ENCODE assay signal across 8 mouse cellular contexts in genomic region chr11:116842531-116843260, GRCm38 (mm10). TPM values are rescaled to one million over a fixed set of nuclear protein-coding genes. Genes with fewer than 3 reads are reported as not detected.
DNase-seq lines count a peak whose midpoint lies in the region; ATAC-seq and TF ChIP-seq lines count a peak whose summit lies in the region.

No protein-coding gene starts in this region.

- dilution Hi-C loops in CH12.LX (cut with MboI; ENCODE audit: extremely low pct_ligation_motif_present, extremely low pct_unique_long_range_greater_than_20kb, low sequenced_read_pairs): no loop called here

- no peak for TF ChIP-seq EP300 in CH12.LX (IDR thresholded peaks at IDR 0.05; ENCODE audit: low read length)

- DNase-seq in CH12.LX (ENCODE audit: extremely low read depth): peak; percentile 64
- DNase-seq in c-Kit-negative CD71-positive TER-119-positive erythroid progenitor cells, embryonic 14.5 days (ENCODE audit: low read depth, low spot score): peak; percentile 53
- peak; percentile 86 for DNase-seq in forebrain, embryonic 11.5 days (ENCODE audit: low spot score)
- DNase-seq in kidney, postnatal 25 days: peak; percentile 60 to 83
- peak; percentile 62 to 66 for DNase-seq in natural killer cell, adult 2 months (ENCODE audit: low spot score in 2 of 2)

- in situ Hi-C loops in CH12.LX (cut with MboI; ENCODE audit: low pct_ligation_motif_present, low pct_unique_long_range_greater_than_20kb, low sequenced_read_pairs): no loop called here

- peak overlapping the region; percentile 89 for H3K27ac ChIP-seq in CH12.LX (ENCODE audit: insufficient read depth, low read depth)
- peak overlapping the region; percentile 96 for H3K27ac ChIP-seq in forebrain, embryonic 11.5 days (ENCODE audit: low read depth, low read length)
- peak overlapping the region; percentile 100 for H3K27ac ChIP-seq in heart, embryonic 16.5 days (ENCODE audit: low read length)
- H3K27ac ChIP-seq in liver, embryonic 15.5 days (replicated peaks): peak overlapping the region; percentile 96
- peak overlapping the region; percentile 99 for H3K27ac ChIP-seq in stomach, embryonic 15.5 days

- no peaks in the 10 kb centered on the region for H3K27me3 ChIP-seq in CH12.LX (replicated peaks)
- no peaks in the 10 kb centered on the region for H3K27me3 ChIP-seq in forebrain, embryonic 11.5 days (ENCODE audit: control insufficient read depth, insufficient read depth, low read length)
- no peaks in the 10 kb centered on the region for H3K27me3 ChIP-seq in heart, embryonic 16.5 days (ENCODE audit: control insufficient read depth, insufficient read depth, low read length)
- H3K27me3 ChIP-seq in liver, embryonic 15.5 days: no peaks in the 10 kb centered on the region
- H3K27me3 ChIP-seq in stomach, embryonic 15.5 days (replicated peaks): no peaks in the 10 kb centered on the region

- no peak for TF ChIP-seq POLR2A in CH12.LX (IDR thresholded peaks at IDR 0.05; ENCODE audit: low read depth, low read length)

- peak overlapping the region; percentile 83 to 98 (median 88) for H3K4me3 ChIP-seq in CH12.LX (replicated peaks in 1 of 3; ENCODE audit: low read depth in 2 of 3, low read length in 2 of 3, poor library complexity in 1 of 3)
- H3K4me3 ChIP-seq in forebrain, embryonic 11.5 days (ENCODE audit: low read depth, low read length): peak overlapping the region; percentile 81
- H3K4me3 ChIP-seq in heart, embryonic 16.5 days (ENCODE audit: low read length): peak overlapping the region; percentile 79
- H3K4me3 ChIP-seq in liver, embryonic 15.5 days (replicated peaks): peak overlapping the region; percentile 79
- H3K4me3 ChIP-seq in stomach, embryonic 15.5 days (replicated peaks): peak overlapping the region; percentile 80

- H3K9me3 ChIP-seq in CH12.LX (replicated peaks; ENCODE audit: low read length): no peaks in the 10 kb centered on the region
- no peaks in the 10 kb centered on the region for H3K9me3 ChIP-seq in forebrain, embryonic 11.5 days (ENCODE audit: control insufficient read depth, low read length)
- no peaks in the 10 kb centered on the region for H3K9me3 ChIP-seq in heart, embryonic 16.5 days (replicated peaks; ENCODE audit: control insufficient read depth, low read length)
- H3K9me3 ChIP-seq in liver, embryonic 15.5 days (replicated peaks): no peaks in the 10 kb centered on the region
- H3K9me3 ChIP-seq in stomach, embryonic 15.5 days: no peaks in the 10 kb centered on the region

- TF ChIP-seq CTCF in CH12.LX (conservative IDR thresholded peaks at IDR 0.05 in 1 of 2, IDR thresholded peaks at IDR 0.05 in 1 of 2; ENCODE audit: low read depth in 2 of 2, low read length in 2 of 2): no peak

- peaks cover 32 to 59% of the 10 kb centered on the region in 2 experiments for H3K36me3 ChIP-seq in CH12.LX (replicated peaks in 1 of 2; ENCODE audit: control insufficient read depth in 1 of 2, insufficient read depth in 1 of 2, low read length in 1 of 2)
- peaks cover 4% of the 10 kb centered on the region for H3K36me3 ChIP-seq in forebrain, embryonic 11.5 days (ENCODE audit: control insufficient read depth, insufficient read depth, low read length)
- peaks cover 34% of the 10 kb centered on the region for H3K36me3 ChIP-seq in heart, embryonic 16.5 days (ENCODE audit: control insufficient read depth, insufficient read depth)
- H3K36me3 ChIP-seq in liver, embryonic 15.5 days (replicated peaks): peaks cover 51% of the 10 kb centered on the region
- peaks cover 33% of the 10 kb centered on the region for H3K36me3 ChIP-seq in stomach, embryonic 15.5 days

- ATAC-seq in forebrain, embryonic 11.5 days (replicated peaks; ENCODE audit: low FRiP score): peak; percentile 66
- ATAC-seq in heart, embryonic 16.5 days (replicated peaks; ENCODE audit: extremely low read depth, insufficient read depth, low FRiP score): peak; percentile 59
- peak; percentile 69 for ATAC-seq in liver, embryonic 15.5 days (ENCODE audit: insufficient read depth)
- ATAC-seq in stomach, embryonic 15.5 days (ENCODE audit: insufficient read depth, low FRiP score, low read depth): peak; percentile 66

- under 1% methylated on average over 71 of the region's 73 CpGs for WGBS in forebrain, embryonic 11.5 days
- under 1% methylated on average over 70 of the region's 73 CpGs for WGBS in heart, embryonic 16.5 days
- under 1% methylated on average over 72 of the region's 73 CpGs for WGBS in liver, embryonic 15.5 days (ENCODE audit: insufficient replicate concordance)
- under 1% methylated on average over 71 of the region's 73 CpGs for WGBS in stomach, embryonic 15.5 days

- H3K4me2 ChIP-seq in CH12.LX (ENCODE audit: insufficient read depth, low read depth, poor library complexity, severe bottlenecking): peak overlapping the region; percentile 92
- H3K4me2 ChIP-seq in forebrain, embryonic 11.5 days (ENCODE audit: low read depth, low read length, severe bottlenecking): peak overlapping the region; percentile 73
- peak overlapping the region; percentile 89 for H3K4me2 ChIP-seq in heart, embryonic 16.5 days (ENCODE audit: low read depth, low read length)
- peak overlapping the region; percentile 93 for H3K4me2 ChIP-seq in liver, embryonic 15.5 days
- peak overlapping the region; percentile 78 for H3K4me2 ChIP-seq in stomach, embryonic 15.5 days

- peaks cover 58% of the 10 kb centered on the region for H3K79me2 ChIP-seq in CH12.LX (replicated peaks; ENCODE audit: control insufficient read depth, extremely low read depth, insufficient read depth, poor library complexity, severe bottlenecking)

- peak overlapping the region; percentile 92 for H3K9ac ChIP-seq in CH12.LX (ENCODE audit: insufficient read depth, low read depth)
- H3K9ac ChIP-seq in forebrain, embryonic 11.5 days (ENCODE audit: low read length): peak overlapping the region; percentile 92
- peak overlapping the region; percentile 97 for H3K9ac ChIP-seq in heart, embryonic 16.5 days (ENCODE audit: low read length)
- peak overlapping the region; percentile 84 for H3K9ac ChIP-seq in liver, embryonic 15.5 days
- H3K9ac ChIP-seq in stomach, embryonic 15.5 days: peak overlapping the region; percentile 78

- no peak for TF ChIP-seq RAD21 in CH12.LX (IDR thresholded peaks at IDR 0.05; ENCODE audit: low read depth, low read length)

- H3K4me1 ChIP-seq in CH12.LX (ENCODE audit: control insufficient read depth in 1 of 2, insufficient read depth in 2 of 2): peaks cover 14 to 66% of the 10 kb centered on the region in 2 experiments
- H3K4me1 ChIP-seq in forebrain, embryonic 11.5 days (replicated peaks; ENCODE audit: control insufficient read depth, insufficient read depth, low read length): peaks cover 8% of the 10 kb centered on the region
- H3K4me1 ChIP-seq in heart, embryonic 16.5 days (ENCODE audit: control insufficient read depth, insufficient read depth, low read length): peaks cover 30% of the 10 kb centered on the region
- H3K4me1 ChIP-seq in liver, embryonic 15.5 days (replicated peaks): peaks cover 59% of the 10 kb centered on the region
- peaks cover 34% of the 10 kb centered on the region for H3K4me1 ChIP-seq in stomach, embryonic 15.5 days

RNA-seq across cellular contexts. Expression of gene Mettl23, which starts 0.4 kb away (rescaled TPM):
- total RNA-seq in CH12.LX (2012; rRNA removed) (60.1 and 63.7 TPM in 2 replicates), CH12.LX (2014; rRNA removed) (64.9 and 82.2 TPM in 2 replicates)
- 30.6 and 44.5 TPM in 2 replicates for polyA plus RNA-seq in CH12.LX (2012; ENCODE audit: insufficient read length, low read depth)
- 67.6 and 70.4 TPM in 2 replicates for polyA plus RNA-seq in forebrain, embryonic 11.5 days (2014; fragmentation: Nextera tagmentation; extraction: Ambion mirVana)
- polyA plus RNA-seq in heart, embryonic 16.5 days (2015; fragmentation: Nextera tagmentation; extraction: Ambion mirVana): 69.8 and 74.8 TPM in 2 replicates
- 31.7 and 36.6 TPM in 2 replicates for polyA plus RNA-seq in liver, embryonic 15.5 days (2015; fragmentation: Nextera tagmentation; extraction: Ambion mirVana)
- 57.9 and 61.3 TPM in 2 replicates for polyA plus RNA-seq in stomach, embryonic 15.5 days (2015; fragmentation: Nextera tagmentation; extraction: Ambion mirVana)

RNA-seq across cellular contexts. Expression of gene Jmjd6, which starts 0.6 kb away (rescaled TPM):
- 106 and 110 TPM in 2 replicates for total RNA-seq in CH12.LX (2012; rRNA removed)
- 104 and 116 TPM in 2 replicates for total RNA-seq in CH12.LX (2014; rRNA removed)
- 109 and 133 TPM in 2 replicates for polyA plus RNA-seq in CH12.LX (2012; ENCODE audit: insufficient read length, low read depth)
- 86.8 and 99.5 TPM in 2 replicates for polyA plus RNA-seq in forebrain, embryonic 11.5 days (2014; fragmentation: Nextera tagmentation; extraction: Ambion mirVana)
- 72.8 and 73.3 TPM in 2 replicates for polyA plus RNA-seq in heart, embryonic 16.5 days (2015; fragmentation: Nextera tagmentation; extraction: Ambion mirVana)
- 27.4 and 29.8 TPM in 2 replicates for polyA plus RNA-seq in liver, embryonic 15.5 days (2015; fragmentation: Nextera tagmentation; extraction: Ambion mirVana)
- 71.1 and 76.3 TPM in 2 replicates for polyA plus RNA-seq in stomach, embryonic 15.5 days (2015; fragmentation: Nextera tagmentation; extraction: Ambion mirVana)

RNA-seq across cellular contexts. Expression of gene Mfsd11, which starts 9.5 kb away (rescaled TPM):
- 13.2 and 16.0 TPM in 2 replicates for total RNA-seq in CH12.LX (2012; rRNA removed)
- 3.7 and 4.1 TPM in 2 replicates for total RNA-seq in CH12.LX (2014; rRNA removed)
- 15.4 and 17.7 TPM in 2 replicates for polyA plus RNA-seq in CH12.LX (2012; ENCODE audit: insufficient read length, low read depth)
- polyA plus RNA-seq in forebrain, embryonic 11.5 days (2014; fragmentation: Nextera tagmentation; extraction: Ambion mirVana): 27.9 and 31.0 TPM in 2 replicates
- 30.5 and 39.0 TPM in 2 replicates for polyA plus RNA-seq in heart, embryonic 16.5 days (2015; fragmentation: Nextera tagmentation; extraction: Ambion mirVana)
- 9.4 and 11.8 TPM in 2 replicates for polyA plus RNA-seq in liver, embryonic 15.5 days (2015; fragmentation: Nextera tagmentation; extraction: Ambion mirVana)
- polyA plus RNA-seq in stomach, embryonic 15.5 days (2015; fragmentation: Nextera tagmentation; extraction: Ambion mirVana): 33.3 and 33.7 TPM in 2 replicates

RNA-seq across cellular contexts. Expression of gene Srsf2, which starts 10.2 kb away (rescaled TPM):
- total RNA-seq in CH12.LX (2012; rRNA removed) (298 and 478 TPM in 2 replicates), CH12.LX (2014; rRNA removed) (443 and 471 TPM in 2 replicates)
- 1,116 and 1,224 TPM in 2 replicates for polyA plus RNA-seq in CH12.LX (2012; ENCODE audit: insufficient read length, low read depth)
- 1,008 and 1,039 TPM in 2 replicates for polyA plus RNA-seq in forebrain, embryonic 11.5 days (2014; fragmentation: Nextera tagmentation; extraction: Ambion mirVana)
- polyA plus RNA-seq in heart, embryonic 16.5 days (2015; fragmentation: Nextera tagmentation; extraction: Ambion mirVana): 516 and 543 TPM in 2 replicates
- 388 and 413 TPM in 2 replicates for polyA plus RNA-seq in liver, embryonic 15.5 days (2015; fragmentation: Nextera tagmentation; extraction: Ambion mirVana)
- 728 and 781 TPM in 2 replicates for polyA plus RNA-seq in stomach, embryonic 15.5 days (2015; fragmentation: Nextera tagmentation; extraction: Ambion mirVana)

RNA-seq across cellular contexts. Expression of gene Mxra7, which starts 14.8 kb away (rescaled TPM):
- total RNA-seq in CH12.LX (2012; rRNA removed) (not detected in 2 replicates), CH12.LX (2014; rRNA removed) (not detected in 2 replicates)
- not detected in 2 replicates for polyA plus RNA-seq in CH12.LX (2012; ENCODE audit: insufficient read length, low read depth)
- polyA plus RNA-seq in forebrain, embryonic 11.5 days (2014; fragmentation: Nextera tagmentation; extraction: Ambion mirVana): 16.8 and 19.6 TPM in 2 replicates
- 14.9 and 17.6 TPM in 2 replicates for polyA plus RNA-seq in heart, embryonic 16.5 days (2015; fragmentation: Nextera tagmentation; extraction: Ambion mirVana)
- polyA plus RNA-seq in liver, embryonic 15.5 days (2015; fragmentation: Nextera tagmentation; extraction: Ambion mirVana): 1.3 and 1.8 TPM in 2 replicates
- 23.0 and 25.7 TPM in 2 replicates for polyA plus RNA-seq in stomach, embryonic 15.5 days (2015; fragmentation: Nextera tagmentation; extraction: Ambion mirVana)

Comparison
In these comparisons a context has a peak if more than half of its experiments do, and no peak if none do; other contexts are left out.
1. Peak in every context shown above with its lines: DNase-seq, ATAC-seq, H3K4me3 ChIP-seq and H3K27ac ChIP-seq.